Comparison of ENCODE assay signal across 17 mouse cellular contexts in genomic region chr12:3659554-3660311, GRCm38 (mm10).
"Had no signal": no experiment of that assay in that cellular context is flagged by ENCODE, and none has a peak within 500 bp of the region (broad histone marks: within the 10 kb centered on the region; RNA-seq: fewer than 3 reads in every experiment).

No protein-coding gene starts in this region.

- DNase-seq: liver, embryonic 13.5 days; liver, postnatal 0 days; lung, adult 2 months; right cerebral cortex, postnatal 14 days; thymus, adult 18-20 months; thymus, postnatal 14 days; thymus, postnatal 36 days had no signal

- H3K36me3 ChIP-seq: liver, embryonic 13.5 days; lung, embryonic 15.5 days; midbrain, embryonic 12.5 days; stomach, embryonic 15.5 days had no signal

- H3K4me3 ChIP-seq: liver, embryonic 13.5 days; liver, embryonic 15.5 days; lung, embryonic 15.5 days; midbrain, embryonic 10.5 days; midbrain, embryonic 12.5 days; myocyte; neural tube, embryonic 13.5 days; stomach, embryonic 15.5 days had no signal

- ATAC-seq: liver, postnatal 0 days; midbrain, embryonic 16.5 days had no signal

- H3K27ac ChIP-seq: liver, embryonic 13.5 days; liver, embryonic 15.5 days; lung, embryonic 15.5 days; macrophage; midbrain, embryonic 10.5 days; midbrain, embryonic 12.5 days; neural tube, embryonic 13.5 days; stomach, embryonic 15.5 days had no signal

- H3K4me2 ChIP-seq: liver, embryonic 11.5 days; liver, embryonic 13.5 days; liver, embryonic 15.5 days; lung, embryonic 15.5 days; midbrain, embryonic 12.5 days; neural tube, embryonic 13.5 days; stomach, embryonic 15.5 days had no signal

- H3K9ac ChIP-seq: liver, embryonic 13.5 days; liver, embryonic 15.5 days; liver, postnatal 0 days; lung, embryonic 15.5 days; midbrain, embryonic 12.5 days; neural tube, embryonic 13.5 days; stomach, embryonic 15.5 days had no signal

- H3K27me3 ChIP-seq: liver, embryonic 13.5 days; liver, embryonic 15.5 days; lung, embryonic 15.5 days; midbrain, embryonic 12.5 days; neural tube, embryonic 13.5 days; stomach, embryonic 15.5 days had no signal

- H3K9me3 ChIP-seq: liver, embryonic 13.5 days; liver, embryonic 15.5 days; lung, embryonic 15.5 days; midbrain, embryonic 10.5 days; midbrain, embryonic 12.5 days; neural tube, embryonic 13.5 days; stomach, embryonic 15.5 days had no signal

- H3K4me1 ChIP-seq: liver, embryonic 13.5 days; liver, embryonic 15.5 days; lung, embryonic 15.5 days; stomach, embryonic 15.5 days had no signal
